Mouse (Mus musculus): ENCODE measurements around the gene Hnrnpc.

GRCm38 (mm10) chr14:52120169-52120568, 16.3 kb upstream of the Hnrnpc start:
- TF ChIP-seq CTCF (IDR thresholded peaks at IDR 0.05; ENCODE audit: low read depth) (no peak), EP300 (IDR thresholded peaks at IDR 0.05; ENCODE audit: low read depth) (no peak)

Data from liver, embryonic 14.5 days (tissue).